Mouse (Mus musculus) brain, embryonic 14.5 days (tissue): ENCODE measurements around the gene Gm20865. TPM values are rescaled to one million over a fixed set of nuclear protein-coding genes. Genes with fewer than 3 reads are reported as not detected.
"Not testable (repeated sequence)": the region's sequence is repeated elsewhere in the genome, so short reads cannot be mapped to it uniquely, and the experiment has no call there.

ENCODE experiments used
- DNase-seq: peaks from one replicate; pipeline ENCODE4 v3.0.0-alpha.2; 2011; ENCODE audit warnings: low read depth
- polyA plus RNA-seq: library from polyadenylated mRNA; depleted of rRNA; stranded (reverse); fragments of >200 nt; gene quantifications from 2 replicates; pipeline ENCODE4 v1.2.3, GENCODE M21; 2012; rRNA removed

The Gm20865 gene
- not detected in 2 replicates for polyA plus RNA-seq

DNA sequence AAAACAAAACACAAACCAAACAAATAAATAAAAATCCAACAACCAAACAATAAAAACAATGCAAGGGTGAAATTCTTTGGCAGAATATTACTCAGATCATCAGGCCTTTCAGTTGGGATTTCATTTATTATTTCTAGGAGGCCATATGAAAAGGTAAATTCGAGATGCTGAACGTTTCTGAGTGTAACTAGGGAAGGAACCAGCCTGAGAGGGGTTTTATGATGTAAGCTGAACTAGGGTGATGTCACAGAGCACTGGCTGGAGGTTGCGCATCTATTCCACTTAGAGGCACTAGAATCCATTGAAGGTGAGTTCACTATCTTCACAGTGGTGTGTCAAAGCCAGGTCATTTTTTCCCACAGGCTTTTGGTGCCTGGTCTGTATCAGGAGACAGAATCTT is at the start of gene Gm20865:
Gene Gm20865 (plus strand): TSS at position 301 of the 400 bp plus-strand sequence.
- DNase-seq = not testable (repeated sequence)

Other genes with a start within 250 kb of the Gm20865 start
- gene Gm29866, start 247.9 kb upstream of the Gm20865 start, polyA plus RNA-seq = not detected in 2 replicates
- not detected in 2 replicates for gene Gm20909, start 77.0 kb upstream of the Gm20865 start, polyA plus RNA-seq